Mouse (Mus musculus) skeletal muscle tissue, postnatal 0 days (tissue): ENCODE measurements around the gene Zfp362. TPM values are rescaled to one million over a fixed set of nuclear protein-coding genes. Genes with fewer than 3 reads are reported as not detected.

Experiments
- polyA plus RNA-seq: library from polyadenylated mRNA; unstranded; fragments of >200 nt; fragmentation: Nextera tagmentation; extraction: Ambion mirVana; gene quantifications from 2 replicates; pipeline ENCODE4 v1.2.1, GENCODE M21; 2015

The Zfp362 gene
- 9.7 and 10.0 TPM in 2 replicates for polyA plus RNA-seq

GRCm38 (mm10) chr4:128806043-128806826 lies at the start of gene Zfp362:
Gene Zfp362 (minus strand): TSS chr4:128806045.

GRCm38 (mm10) chr4:128755064-128755463 lies 50.8 kb downstream of the Zfp362 start, which contains the start of gene A3galt2:
Gene A3galt2 (plus strand): TSS chr4:128755364.

Other genes starting within 250 kb of the Zfp362 start
- gene Zscan20, start 195.9 kb downstream of the Zfp362 start, polyA plus RNA-seq: 0.88 and 0.99 TPM in 2 replicates
- gene Tlr12, start 187.4 kb downstream of the Zfp362 start, polyA plus RNA-seq: 0.11 and 0.12 TPM in 2 replicates
- gene Phc2, start 151.3 kb downstream of the Zfp362 start, polyA plus RNA-seq: 17.6 and 19.4 TPM in 2 replicates
- gene A3galt2, start 50.7 kb downstream of the Zfp362 start, polyA plus RNA-seq: not detected in 2 replicates
- gene Trim62, start 77.5 kb upstream of the Zfp362 start, polyA plus RNA-seq: 1.5 and 1.6 TPM in 2 replicates
- 7.4 and 7.5 TPM in 2 replicates for gene Azin2, start 156.4 kb upstream of the Zfp362 start, polyA plus RNA-seq
- gene Ak2, start 185.9 kb upstream of the Zfp362 start, polyA plus RNA-seq: 98.0 and 152 TPM in 2 replicates